Mouse (Mus musculus) bone marrow macrophage, adult 2 months (primary cell): ENCODE data around the gene 3110082J24Rik.

Experiments
- CTCF ChIP-seq: IDR thresholded peaks from 2 replicates; pipeline ENCODE4 v1.5.1; 2012; ENCODE audit warnings: low read depth, mild to moderate bottlenecking, low read length, moderate library complexity
- POLR2A ChIP-seq: IDR thresholded peaks from 2 replicates; pipeline ENCODE4 v1.6.1; 2012; ENCODE audit warnings: mild to moderate bottlenecking, low read depth, low read length, borderline replicate concordance

GRCm38 (mm10) chr5:30114761-30115140 is 8.9 kb upstream of the 3110082J24Rik start:
- no peak for TF ChIP-seq CTCF
- no peak for TF ChIP-seq POLR2A
